Mouse (Mus musculus) left cerebral cortex, postnatal 14 days (tissue): ENCODE measurements around the gene Ndufa13. TPM values are rescaled to one million over a fixed set of nuclear protein-coding genes. Genes with fewer than 3 reads are reported as not detected.
"Not testable (repeated sequence)": the region's sequence is repeated elsewhere in the genome, so short reads cannot be mapped to it uniquely, and the experiment has no call there.

Experiments used
- DNase-seq, 2 experiments: peaks; one replicate each; pipeline ENCODE4 v3.0.0; 2021 to 2022; ENCODE audit warnings: low spot score in 2 of 2, mixed read lengths in 1 of 2
- intact Hi-C: fragments of 180-260 bp; cut with DNase I; formaldehyde crosslinking; loops from one replicate; pipeline ENCODE4 v1.15.1; 2025
- long read RNA-seq, 2 experiments: library from polyadenylated mRNA; stranded (forward); transcript quantifications; one replicate each; pipeline ENCODE4 v2.0.0; 2021
- total RNA-seq, 2 experiments: library from RNA; stranded (reverse); gene quantifications; 2 replicates each; pipeline ENCODE4 v1.2.3; 2021

The Ndufa13 gene
- 100 to 1,000 TPM; 126 to 135 TPM for total RNA-seq
- long read RNA-seq, experiment 1, partial matches to known transcripts: 286 of 290 reads
- long read RNA-seq, experiment 1, other reads (novel, unspliced or antisense): 4 of 290 reads
- long read RNA-seq, experiment 2, partial matches to known transcripts: 208 of 212 reads
- long read RNA-seq, experiment 2, other reads (novel, unspliced or antisense): 4 of 212 reads

- DNase-seq: no peak
- intact Hi-C loops: no loop called here
Observed at GRCm38 (mm10) chr8:69902163-69903062, at the start of gene Ndufa13, which contains the start of the genes Tssk6 and Yjefn3. Gene Ndufa13, minus strand, starts transcription at chr8:69902558. Gene Tssk6, plus strand, starts transcription at chr8:69902184. Gene Yjefn3, minus strand, starts transcription at chr8:69902712.

GRCm38 (mm10) chr8:69950300-69950699 is 47.9 kb upstream of the Ndufa13 start:
- intact Hi-C loops: no loop called here
- no peak for DNase-seq

GRCm38 (mm10) chr8:69942495-69942894 is 40.1 kb upstream of the Ndufa13 start:
- DNase-seq, intact Hi-C loops: not testable (repeated sequence)

- DNase-seq: no peak
- intact Hi-C loops: no loop called here
Observed at GRCm38 (mm10) chr8:69940386-69940785, 38.0 kb upstream of the Ndufa13 start.

- no peak for DNase-seq
- intact Hi-C loops: no loop called here
Observed at GRCm38 (mm10) chr8:69939633-69940032, 37.3 kb upstream of the Ndufa13 start.

DNA sequence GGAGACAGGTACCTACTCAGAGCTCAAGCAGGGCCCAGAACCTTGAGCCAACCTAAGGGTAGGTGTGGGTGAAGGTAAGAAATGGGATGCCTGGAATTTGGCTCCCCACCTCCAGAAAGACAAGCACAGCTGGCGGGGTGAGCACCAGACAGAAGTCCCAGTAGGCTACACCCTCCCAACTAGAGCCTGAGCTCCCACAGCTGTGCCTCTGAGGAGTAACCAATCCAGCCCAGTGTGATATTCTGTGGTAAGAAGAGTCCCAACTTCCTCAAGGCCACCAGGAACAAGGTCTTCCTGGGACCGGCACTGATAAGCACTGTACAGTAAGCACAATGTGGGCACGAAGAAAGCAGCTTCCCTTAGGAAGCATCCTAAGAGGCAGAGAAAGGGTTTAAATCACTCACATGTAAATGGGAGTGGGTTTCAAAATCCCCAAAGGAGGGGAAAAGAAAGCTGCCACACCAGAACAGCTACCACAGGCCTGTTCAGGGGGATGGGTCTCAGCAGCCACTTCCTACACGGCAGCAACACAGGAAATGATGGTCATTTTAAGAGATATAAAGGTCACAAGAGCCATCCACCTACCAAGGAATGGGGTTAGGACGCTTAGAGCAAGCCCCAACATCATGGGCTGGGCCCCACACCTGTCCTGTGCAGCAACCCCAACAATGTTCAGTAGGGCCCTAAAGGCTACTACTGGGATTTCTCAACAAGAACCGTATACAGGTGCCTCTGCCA is 36.1 kb upstream of the Ndufa13 start:
- no peak for DNase-seq
- intact Hi-C loops: no loop called here

GRCm38 (mm10) chr8:69937466-69937865 is 35.1 kb upstream of the Ndufa13 start:
- DNase-seq: no peak
- intact Hi-C loops: no loop called here

DNA sequence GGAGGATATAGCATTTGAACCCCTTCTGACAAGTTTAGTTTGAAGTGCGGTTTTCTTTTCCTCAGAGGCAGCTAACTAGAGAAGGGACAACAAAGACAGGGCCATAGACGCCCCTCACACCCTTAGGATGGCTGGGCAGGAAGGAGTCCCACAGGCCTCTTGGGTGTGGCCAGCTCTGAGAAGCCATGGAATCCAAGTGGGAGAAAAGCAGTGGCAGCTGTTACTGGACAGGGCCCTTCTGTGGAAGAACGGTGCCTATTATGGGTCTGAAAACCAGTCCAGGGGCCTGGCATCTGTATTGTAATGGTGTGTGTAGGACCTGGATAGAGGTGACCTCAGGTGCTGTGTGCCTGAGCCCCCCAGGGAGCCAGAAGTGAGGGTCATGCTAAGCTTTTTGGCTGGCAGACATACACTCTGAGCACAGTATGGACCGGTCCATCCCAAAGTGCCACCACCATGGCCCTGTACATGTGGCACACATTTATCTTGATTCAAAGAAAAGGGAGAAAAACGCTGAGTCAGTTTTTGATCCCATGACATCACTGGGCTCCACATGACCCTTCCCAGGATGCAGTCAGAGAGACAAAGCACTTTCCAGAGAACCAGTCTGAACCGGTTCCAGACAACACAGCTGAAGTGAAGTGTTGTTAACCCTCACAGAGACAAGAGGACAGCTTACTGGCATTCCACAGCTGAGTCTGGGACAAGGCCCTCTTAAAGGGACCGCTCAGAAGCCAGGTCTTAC is 33.9 kb upstream of the Ndufa13 start:
- DNase-seq: peak in 1 of 2 experiments; percentile 57
- intact Hi-C loops: no loop called here

DNA sequence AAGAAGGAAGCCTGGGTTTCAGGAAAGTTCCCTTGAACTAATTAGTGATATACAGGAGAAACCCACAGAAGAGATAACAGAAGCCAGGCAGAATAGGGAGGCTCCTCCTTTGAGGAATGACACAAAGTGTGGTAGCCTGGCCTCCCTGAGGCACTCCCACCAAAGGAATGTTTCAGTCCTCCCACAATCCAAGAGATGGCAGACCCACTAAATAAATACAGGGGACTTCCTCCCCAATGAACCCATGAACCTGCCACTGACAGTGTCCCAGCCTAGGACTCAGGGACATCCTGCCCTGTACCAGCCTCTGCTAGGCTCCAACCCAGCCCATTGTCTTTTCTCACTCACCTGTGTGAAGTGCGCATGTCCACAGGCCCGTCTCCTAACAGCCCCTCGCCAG is 33.1 kb upstream of the Ndufa13 start:
- no peak for DNase-seq
- intact Hi-C loops: no loop called here

- intact Hi-C loops: no loop called here
- no peak for DNase-seq
Observed at GRCm38 (mm10) chr8:69934582-69934981, 32.2 kb upstream of the Ndufa13 start.

DNA sequence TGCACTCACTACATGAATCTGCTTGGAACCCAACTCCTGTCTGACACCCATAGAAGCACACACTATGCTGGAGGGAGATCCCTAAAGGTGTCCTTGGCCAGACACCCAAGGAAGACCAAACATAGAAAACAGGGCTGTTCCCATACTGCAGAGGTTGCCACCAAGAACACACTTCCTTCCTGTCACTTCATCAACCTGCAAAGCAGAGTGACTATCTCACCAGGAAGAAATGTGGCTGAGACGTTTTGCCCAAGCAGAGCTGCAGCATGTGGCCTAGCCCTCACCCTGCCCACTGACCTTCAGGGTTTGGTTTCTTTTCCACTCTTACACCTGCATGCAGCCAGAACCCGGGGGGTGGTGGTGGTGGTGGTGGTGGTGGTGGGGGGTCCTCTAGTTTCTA is 31.5 kb upstream of the Ndufa13 start:
- intact Hi-C loops: no loop called here
- DNase-seq: no peak

DNA sequence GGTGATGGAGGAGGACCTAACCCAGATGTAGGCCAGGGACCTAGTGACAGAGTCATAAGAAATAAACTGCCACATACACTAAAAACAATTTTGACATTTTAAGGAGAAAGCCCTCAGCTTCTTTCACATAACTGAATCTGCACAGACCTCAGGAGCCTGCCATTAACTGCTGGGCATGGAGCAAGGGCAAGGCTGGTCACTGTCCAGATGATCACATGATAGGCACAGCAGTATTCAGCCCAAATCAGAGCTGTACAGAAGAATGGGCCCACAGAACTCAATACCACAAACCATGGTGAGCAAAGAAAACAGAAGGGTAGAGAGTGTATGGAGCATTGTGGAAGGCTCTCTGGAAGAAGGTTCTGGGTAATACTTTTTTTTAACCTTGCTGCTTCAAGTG is 24.5 kb upstream of the Ndufa13 start:
- intact Hi-C loops: loop anchor here (5.0 kb wide), 1 partner anchor 40 kb away; no protein-coding TSS in a partner anchor
- DNase-seq: no peak

- DNase-seq: no peak
- intact Hi-C loops: no loop called here
Observed at GRCm38 (mm10) chr8:69923986-69924385, 21.6 kb upstream of the Ndufa13 start.

GRCm38 (mm10) chr8:69921141-69921540 is 18.8 kb upstream of the Ndufa13 start:
- no peak for DNase-seq
- intact Hi-C loops: no loop called here

DNA sequence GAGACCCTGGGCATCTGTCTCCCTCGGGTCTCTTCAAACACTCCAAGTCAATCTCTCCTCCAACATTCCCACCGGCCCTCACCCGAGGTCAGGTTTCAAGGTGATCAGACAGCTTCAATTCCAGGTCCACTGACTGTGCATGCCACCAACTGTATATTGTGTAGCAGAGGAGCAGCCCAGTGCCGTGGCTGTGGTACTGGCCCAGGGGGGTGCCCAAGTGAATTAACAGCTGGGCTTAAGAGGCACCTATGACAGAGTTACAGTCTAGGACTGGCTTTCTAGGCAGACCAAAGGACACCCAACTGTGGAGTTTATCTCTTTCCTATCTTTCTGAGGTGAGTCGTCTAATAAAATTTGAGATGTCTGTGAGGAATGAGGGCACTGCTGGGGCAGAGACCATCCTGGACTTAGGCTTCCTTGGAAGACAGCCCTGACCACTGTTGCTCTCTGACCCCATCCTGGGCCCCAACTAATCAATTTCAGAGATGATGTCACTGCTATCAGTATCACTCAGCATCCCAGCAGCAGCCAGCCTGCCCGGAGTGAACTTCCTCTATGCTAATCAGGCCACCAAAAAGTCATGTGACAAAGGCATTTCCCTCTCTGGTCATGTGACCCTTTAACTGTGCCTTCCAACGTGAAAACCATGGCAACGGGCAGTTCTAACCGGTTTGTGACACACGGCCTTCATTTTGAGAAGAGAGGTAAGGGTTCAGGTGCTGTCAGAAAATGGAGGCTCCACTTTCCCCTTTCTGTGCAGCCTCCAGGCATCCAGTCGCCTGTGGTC is 17.7 kb upstream of the Ndufa13 start:
- DNase-seq: peak; percentile 31 to 84
- intact Hi-C loops: loop anchor here (1.0 to 5.0 kb wide), 3 partner anchors 77 to 242 kb away; partner anchors contain the start of gene Gatad2a

DNA sequence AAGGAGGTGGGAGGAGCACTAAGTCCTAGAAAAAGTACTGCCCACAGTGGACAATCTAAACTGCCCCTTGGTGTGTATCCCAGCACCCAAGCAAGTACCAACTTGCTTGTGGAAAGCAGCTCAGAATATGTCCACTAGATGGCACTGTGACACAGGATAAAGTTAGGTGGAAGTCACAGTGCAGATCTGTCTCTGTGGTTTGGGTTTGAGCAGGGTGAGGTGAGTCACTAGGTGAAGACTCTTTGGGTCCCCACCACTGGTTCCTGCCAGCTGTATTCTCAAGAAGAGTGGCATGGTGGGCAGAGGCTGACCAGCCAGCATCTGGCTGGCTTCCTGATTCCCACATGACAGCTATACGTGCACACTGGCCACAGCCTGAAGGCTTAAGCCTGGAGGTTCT is 16.7 kb upstream of the Ndufa13 start:
- peak; percentile 88 to 90 for DNase-seq
- intact Hi-C loops: loop anchor here (1.0 to 5.0 kb wide), 3 partner anchors 78 to 243 kb away; partner anchors contain the start of gene Gatad2a

DNA sequence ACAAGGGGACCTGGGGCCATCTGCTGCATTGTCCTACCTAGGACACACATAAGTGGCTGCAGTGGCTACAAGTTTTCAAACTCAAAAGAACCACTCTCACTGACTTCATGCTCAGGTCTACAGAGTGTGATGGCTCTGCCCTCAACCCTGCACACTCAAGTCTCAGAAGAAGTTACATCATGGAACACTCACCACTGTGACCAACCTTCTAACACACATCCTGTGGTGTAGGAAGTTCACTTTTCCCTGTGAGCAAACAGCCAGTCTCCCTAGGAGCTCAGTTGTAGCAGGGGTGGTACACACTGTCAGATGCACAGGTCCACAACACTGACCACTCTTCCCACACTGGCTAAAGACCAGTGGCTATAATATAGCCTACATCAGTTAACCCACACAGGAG is 16.1 kb upstream of the Ndufa13 start:
- intact Hi-C loops: loop anchor here (2.0 to 5.0 kb wide), 2 partner anchors 78 to 244 kb away; partner anchors contain the start of gene Gatad2a
- no peak for DNase-seq

DNA sequence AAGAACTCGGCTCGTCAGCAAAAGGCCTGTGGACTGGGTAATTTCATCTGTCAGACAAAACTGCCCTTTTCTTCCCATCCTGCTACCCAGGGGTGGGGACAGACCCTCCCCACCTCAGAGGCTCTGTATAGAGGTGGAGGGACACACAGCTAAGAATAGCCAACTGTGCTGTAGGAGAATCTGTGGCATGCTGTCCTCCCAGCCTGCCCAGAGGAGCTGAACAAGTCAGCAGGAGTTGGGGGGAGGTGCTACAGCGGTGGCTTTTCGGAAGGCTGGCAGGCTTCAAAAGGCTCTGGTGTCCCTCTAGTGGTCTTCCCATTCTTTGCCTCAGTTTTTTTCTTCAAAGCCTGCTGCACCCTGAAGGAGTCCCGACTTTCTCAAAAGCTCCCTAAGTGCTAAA is 13.4 kb upstream of the Ndufa13 start:
- peak; percentile 51 to 84 for DNase-seq
- intact Hi-C loops: loop anchor here (5.0 kb wide), 1 partner anchor 247 kb away; no protein-coding TSS in a partner anchor
